Mouse (Mus musculus): ENCODE results near the gene Heatr5b.

DNA sequence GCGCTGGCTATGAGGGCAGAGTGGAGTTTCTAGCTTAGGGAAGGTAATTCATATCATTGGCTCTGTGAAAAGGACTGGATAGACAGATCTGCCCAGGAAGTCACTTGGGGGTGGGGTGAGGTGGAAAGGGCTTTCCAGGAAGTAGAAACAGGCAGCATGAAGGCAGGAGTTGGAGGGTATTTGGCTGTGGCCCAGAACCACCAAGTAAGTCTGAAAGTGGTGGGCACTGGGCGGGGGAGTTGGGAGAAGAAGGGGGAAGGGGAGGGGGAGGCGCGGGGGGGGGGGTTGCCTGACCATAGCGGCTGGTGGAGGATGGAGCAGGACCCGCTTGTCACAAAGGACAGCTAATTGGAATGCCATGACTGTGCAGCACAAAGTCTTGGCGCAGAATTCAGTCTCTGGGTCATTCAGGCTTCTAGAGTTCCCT, 46.7 kb upstream of the Heatr5b start:
- TF ChIP-seq CTCF (IDR thresholded peaks at IDR 0.05) (no peak), POLR2A (IDR thresholded peaks at IDR 0.05; ENCODE audit: insufficient read depth, low read depth, low read length) (no peak)
